Mouse (Mus musculus): Measurements from ENCODE around the gene P2ry1. TPM values are rescaled to one million over a fixed set of nuclear protein-coding genes. Genes with fewer than 3 reads are reported as not detected.

P2ry1 gene
- 0.17 TPM for polyA plus RNA-seq (2017; shearing (Covaris generic))

DNA sequence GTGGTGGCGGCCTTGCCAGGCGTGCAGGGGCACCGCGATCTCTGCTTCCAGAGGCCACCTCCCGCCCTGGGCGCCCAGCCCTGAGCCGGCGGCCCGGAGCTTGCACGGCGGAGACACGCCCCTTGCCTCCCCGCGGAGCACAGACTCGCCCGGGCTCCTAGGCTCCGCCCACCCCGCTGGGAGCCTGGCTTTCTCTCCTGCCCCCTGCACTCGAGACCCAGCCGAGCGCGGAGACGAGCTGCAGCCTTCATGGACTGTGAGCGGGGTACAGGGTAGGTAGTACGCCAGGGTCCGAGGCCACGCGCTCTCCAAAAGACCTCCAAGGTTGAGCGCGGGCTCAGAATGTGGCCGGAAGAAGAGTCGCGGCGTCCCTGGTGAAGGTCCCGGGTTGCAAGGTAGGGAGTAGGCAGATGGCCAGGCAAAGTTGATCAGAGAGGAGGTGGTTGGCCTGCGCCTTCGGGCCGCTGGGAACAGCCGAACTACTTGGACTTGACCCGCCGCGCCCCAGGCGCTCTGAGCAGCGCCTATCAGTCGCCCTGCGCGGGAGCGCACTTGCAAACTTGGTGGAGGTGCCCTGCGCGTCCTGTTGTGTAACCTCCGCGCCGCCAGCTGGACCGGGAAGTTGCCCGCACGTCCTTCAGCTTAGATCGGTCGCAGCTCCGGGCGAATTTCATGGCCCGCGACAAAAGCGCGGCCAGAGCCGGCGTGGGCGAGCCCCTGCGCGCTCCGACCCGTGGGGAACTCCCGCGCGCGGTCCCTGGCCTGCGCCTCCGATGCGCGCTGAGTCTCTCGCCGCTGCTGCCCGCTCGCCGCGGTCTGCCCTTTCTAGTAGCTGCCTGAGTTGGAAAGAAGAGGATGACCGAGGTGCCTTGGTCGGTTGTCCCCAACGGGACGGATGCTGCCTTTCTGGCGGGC lies at the start of gene P2ry1:
Gene P2ry1 (plus strand): TSS at position 209 of the 915 bp plus-strand sequence.

